Mouse (Mus musculus): ENCODE results near the gene Zfp36. TPM values are rescaled to one million over a fixed set of nuclear protein-coding genes. Genes with fewer than 3 reads are reported as not detected.

The Zfp36 gene
- polyA plus RNA-seq (2015; fragmentation: Nextera tagmentation; extraction: Ambion mirVana) = 20.2 and 21.4 TPM in 2 replicates

GRCm38 (mm10) chr7:28380237-28381016 lies at the start of gene Zfp36:
Zfp36 (minus strand) TSS chr7:28380253.
- Histone ChIP-seq H3K4me3 (replicated peaks) (peak within 1 kb of the TSS; percentile 74), H3K36me3 (peaks cover 10% of the 10 kb centered on the region), H3K4me2 (peak within 1 kb of the TSS; percentile 82), H3K9me3 (no peaks in the 10 kb centered on the region), H3K27me3 (replicated peaks) (no peaks in the 10 kb centered on the region), H3K9ac (peak within 1 kb of the TSS; percentile 89; the same call in 1 of the 2 replicates), H3K4me1 (peaks cover 55% of the 10 kb centered on the region), H3K27ac (peak within 1 kb of the TSS; percentile 100)
- 40% methylated on average over 17 of the region's 17 CpGs for WGBS
- no peak for ATAC-seq (ENCODE audit: insufficient read depth, low FRiP score, low read depth)

DNA sequence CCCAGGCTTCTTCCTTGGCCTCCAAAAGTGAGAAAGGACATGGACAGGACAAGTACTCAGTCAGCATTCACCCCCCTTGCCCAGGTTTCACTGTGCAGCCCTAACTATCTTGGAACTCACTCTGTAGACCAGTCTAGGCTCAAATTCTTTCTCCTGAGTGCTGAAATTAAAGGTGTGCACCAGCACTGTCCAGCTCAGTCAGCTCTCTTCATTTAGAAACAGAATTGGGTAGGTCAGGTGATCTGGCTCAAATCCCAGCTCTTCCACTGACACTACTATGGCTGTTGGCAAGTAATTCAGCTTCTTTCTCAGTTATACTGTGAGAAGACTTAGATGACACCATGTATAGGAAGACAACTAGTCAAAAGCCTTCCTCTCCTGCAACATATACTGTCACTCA lies 47.7 kb upstream of the Zfp36 start:
- H3K4me3 ChIP-seq (replicated peaks) = no peak overlapping the region
- H3K9me3 ChIP-seq = no peaks in the 10 kb centered on the region
- H3K27ac ChIP-seq = no peak overlapping the region
- no peaks in the 10 kb centered on the region for H3K27me3 ChIP-seq (replicated peaks)
- H3K4me1 ChIP-seq = peaks cover under 1% of the 10 kb centered on the region; the same call in 1 of the 2 replicates
- no peak overlapping the region for H3K4me2 ChIP-seq
- H3K36me3 ChIP-seq = peaks cover 10% of the 10 kb centered on the region
- H3K9ac ChIP-seq = no peak overlapping the region
- no peak for ATAC-seq (ENCODE audit: insufficient read depth, low FRiP score, low read depth)

DNA sequence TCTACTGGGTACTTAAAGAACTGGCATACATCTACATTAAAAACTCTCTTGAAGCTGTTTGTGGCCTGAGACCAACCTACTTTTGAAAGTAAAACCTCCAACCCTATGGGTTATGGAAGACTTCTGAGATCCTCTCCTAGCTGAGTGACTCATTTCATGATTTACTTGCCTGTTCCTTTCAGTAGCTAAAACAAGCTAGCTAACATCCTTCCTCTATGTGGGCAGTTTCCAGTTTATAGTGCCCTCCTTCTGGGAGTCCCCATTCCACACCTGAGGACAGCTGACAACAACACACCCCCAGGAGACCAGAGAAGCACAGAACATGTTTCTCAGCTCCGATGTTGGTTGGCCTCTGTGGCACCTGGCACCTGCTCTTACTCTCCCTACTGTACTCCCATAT lies 43.0 kb upstream of the Zfp36 start:
- no peak overlapping the region for H3K27ac ChIP-seq
- H3K36me3 ChIP-seq = peaks cover 25% of the 10 kb centered on the region
- no peaks in the 10 kb centered on the region for H3K27me3 ChIP-seq (replicated peaks)
- H3K4me2 ChIP-seq = no peak overlapping the region
- H3K4me1 ChIP-seq = no peaks in the 10 kb centered on the region
- no peak overlapping the region for H3K4me3 ChIP-seq (replicated peaks)
- ATAC-seq (ENCODE audit: insufficient read depth, low FRiP score, low read depth) = no peak
- H3K9me3 ChIP-seq = no peaks in the 10 kb centered on the region
- H3K9ac ChIP-seq = no peak overlapping the region
- WGBS = 96% methylated on average over 1 of the region's 1 CpGs

DNA sequence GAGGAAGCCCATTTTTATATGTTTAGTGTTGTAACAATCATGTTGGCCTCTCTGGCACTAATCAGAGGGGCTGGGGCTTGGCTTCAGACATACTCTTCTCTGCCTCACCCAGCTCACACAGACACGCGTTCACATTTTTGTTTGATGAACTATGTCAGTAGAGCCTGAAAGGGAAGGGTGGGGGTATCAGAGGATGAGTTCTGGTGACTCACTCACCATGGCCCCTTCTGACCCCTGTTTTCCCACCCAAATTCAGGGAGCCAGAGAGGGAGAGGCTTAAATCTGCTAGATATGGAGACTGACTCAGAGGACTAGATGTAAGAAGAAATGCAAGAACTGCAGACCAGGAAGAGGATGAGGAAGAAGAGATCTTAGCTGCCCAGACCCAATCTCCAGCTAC lies 39.4 kb upstream of the Zfp36 start:
- Histone ChIP-seq H3K4me2 (no peak overlapping the region), H3K27me3 (replicated peaks) (no peaks in the 10 kb centered on the region), H3K27ac (no peak overlapping the region), H3K4me3 (replicated peaks) (no peak overlapping the region), H3K4me1 (no peaks in the 10 kb centered on the region), H3K9ac (no peak overlapping the region), H3K9me3 (no peaks in the 10 kb centered on the region), H3K36me3 (peaks cover 28% of the 10 kb centered on the region)
- no peak for ATAC-seq (ENCODE audit: insufficient read depth, low FRiP score, low read depth)
- 84% methylated on average over 2 of the region's 2 CpGs for WGBS

DNA sequence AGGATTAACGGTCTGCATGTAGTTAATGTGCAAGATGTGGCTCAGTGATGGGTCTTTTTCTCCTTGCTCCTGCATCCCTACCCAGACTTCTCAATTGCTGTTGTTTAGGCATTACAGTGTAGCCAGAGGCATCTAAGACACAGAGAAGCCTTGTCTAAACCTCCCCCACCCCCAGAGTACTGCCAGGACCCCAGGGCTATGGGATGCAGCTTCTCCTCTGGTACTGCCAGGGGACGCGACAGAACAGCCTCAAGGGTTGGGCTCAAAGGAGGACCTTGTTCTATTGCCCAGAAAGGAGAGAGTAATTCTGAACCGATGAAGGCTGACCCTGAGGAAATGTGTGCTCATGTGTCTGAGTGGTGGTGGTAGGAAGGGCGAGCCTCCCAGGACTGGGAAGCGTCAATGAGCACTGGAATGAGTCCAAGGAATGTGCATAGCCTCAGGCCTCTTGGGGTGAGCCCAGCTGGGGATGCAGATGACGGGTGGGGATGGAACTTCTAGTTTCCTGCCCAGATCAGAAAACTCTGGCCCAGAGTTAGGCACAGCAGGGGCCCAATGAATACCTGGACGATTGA lies 38.1 kb upstream of the Zfp36 start:
- no peak overlapping the region for H3K4me3 ChIP-seq (replicated peaks)
- WGBS = 61% methylated on average over 8 of the region's 8 CpGs
- H3K36me3 ChIP-seq = peaks cover 35% of the 10 kb centered on the region
- no peak overlapping the region for H3K4me2 ChIP-seq
- no peaks in the 10 kb centered on the region for H3K4me1 ChIP-seq
- peak; percentile 27; the same call in 1 of the 2 replicates for ATAC-seq (ENCODE audit: insufficient read depth, low FRiP score, low read depth)
- no peak overlapping the region for H3K27ac ChIP-seq
- H3K27me3 ChIP-seq (replicated peaks) = no peaks in the 10 kb centered on the region
- H3K9ac ChIP-seq = no peak overlapping the region
- no peaks in the 10 kb centered on the region for H3K9me3 ChIP-seq

DNA sequence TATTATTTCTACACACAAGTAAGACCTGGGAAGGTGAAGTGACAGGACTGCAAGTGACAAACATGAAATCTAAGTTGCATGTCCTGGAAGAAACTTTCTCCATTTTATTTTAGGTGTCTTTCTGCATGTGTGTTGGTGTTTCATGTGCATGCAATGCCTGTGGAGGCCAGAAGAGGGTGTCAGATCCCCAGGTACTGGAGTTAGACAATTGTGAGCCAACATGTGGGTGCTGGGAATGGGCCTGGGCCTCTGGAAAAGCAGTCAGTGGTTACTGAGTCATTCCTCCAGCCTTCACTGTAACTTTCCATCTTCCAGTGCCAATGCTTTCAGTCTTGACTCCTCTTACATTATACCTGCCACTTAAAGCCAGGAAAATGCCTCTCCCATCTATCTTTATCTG lies 37.3 kb upstream of the Zfp36 start:
- no peak overlapping the region for H3K27ac ChIP-seq
- ATAC-seq (ENCODE audit: insufficient read depth, low FRiP score, low read depth) = no peak
- no peaks in the 10 kb centered on the region for H3K9me3 ChIP-seq
- H3K36me3 ChIP-seq = peaks cover 33% of the 10 kb centered on the region
- no peaks in the 10 kb centered on the region for H3K4me1 ChIP-seq
- H3K27me3 ChIP-seq (replicated peaks) = no peaks in the 10 kb centered on the region
- H3K4me2 ChIP-seq = no peak overlapping the region
- no peak overlapping the region for H3K4me3 ChIP-seq (replicated peaks)
- no peak overlapping the region for H3K9ac ChIP-seq

DNA sequence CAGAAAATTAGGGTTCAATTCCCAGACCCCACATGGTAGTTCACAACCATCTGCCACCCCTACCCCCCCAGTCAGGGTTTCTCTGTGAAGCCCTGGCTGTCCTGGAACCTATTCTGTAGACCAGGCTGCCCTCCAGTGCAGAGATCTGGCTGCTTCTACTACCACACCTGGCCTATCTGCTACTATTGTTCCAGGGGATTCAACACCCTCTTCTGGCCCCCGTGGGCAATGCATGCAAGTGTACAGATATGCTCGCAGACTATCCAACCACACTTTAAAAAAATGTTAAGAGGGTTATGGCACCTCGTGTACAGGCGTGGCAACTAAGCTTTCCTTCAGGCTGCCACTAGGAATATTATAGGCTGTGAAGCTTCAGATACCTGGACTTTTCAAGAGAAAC lies 32.8 kb upstream of the Zfp36 start:
- 79% methylated on average over 4 of the region's 4 CpGs for WGBS
- Histone ChIP-seq H3K4me2 (no peak overlapping the region), H3K36me3 (peaks cover 37% of the 10 kb centered on the region), H3K27ac (no peak overlapping the region), H3K4me3 (replicated peaks) (no peak overlapping the region), H3K9me3 (no peaks in the 10 kb centered on the region), H3K27me3 (replicated peaks) (no peaks in the 10 kb centered on the region), H3K9ac (no peak overlapping the region), H3K4me1 (no peaks in the 10 kb centered on the region)
- ATAC-seq (ENCODE audit: insufficient read depth, low FRiP score, low read depth) = no peak

DNA sequence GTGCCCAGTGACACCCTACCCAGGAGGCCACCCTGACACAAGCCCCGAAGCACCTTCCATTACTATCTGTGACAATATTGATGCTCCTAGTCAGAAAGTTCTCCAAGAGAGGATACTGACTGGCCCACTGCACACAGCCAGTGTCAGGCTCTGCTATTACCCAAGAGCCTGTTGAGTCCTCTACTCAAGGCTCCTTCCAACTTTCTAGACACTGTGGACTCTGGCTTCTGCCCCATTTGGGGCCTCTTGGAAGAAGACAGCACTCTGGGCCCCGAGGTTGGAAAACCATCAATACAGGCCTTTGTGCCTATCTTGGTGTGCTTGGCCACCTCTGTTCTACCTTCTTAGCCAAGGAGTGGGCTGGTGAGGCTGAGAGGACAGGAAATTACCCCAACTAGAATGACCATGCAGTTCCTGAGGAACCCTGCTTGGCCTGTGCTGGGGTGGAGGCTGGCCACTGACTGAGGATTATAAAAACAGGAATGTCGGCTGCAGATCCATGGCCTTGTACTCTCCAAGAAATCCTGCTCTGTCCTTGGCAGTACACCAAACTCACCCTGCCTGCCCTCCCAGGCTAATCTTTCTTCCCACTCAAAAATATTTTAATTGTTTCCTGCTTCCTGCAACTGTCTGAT lies 30.9 kb upstream of the Zfp36 start:
- 0 out of 2 replicates have a peak overlapping the region, but pooled peaks have one; percentile 27 for H3K27ac ChIP-seq
- no peak for ATAC-seq (ENCODE audit: insufficient read depth, low FRiP score, low read depth)

DNA sequence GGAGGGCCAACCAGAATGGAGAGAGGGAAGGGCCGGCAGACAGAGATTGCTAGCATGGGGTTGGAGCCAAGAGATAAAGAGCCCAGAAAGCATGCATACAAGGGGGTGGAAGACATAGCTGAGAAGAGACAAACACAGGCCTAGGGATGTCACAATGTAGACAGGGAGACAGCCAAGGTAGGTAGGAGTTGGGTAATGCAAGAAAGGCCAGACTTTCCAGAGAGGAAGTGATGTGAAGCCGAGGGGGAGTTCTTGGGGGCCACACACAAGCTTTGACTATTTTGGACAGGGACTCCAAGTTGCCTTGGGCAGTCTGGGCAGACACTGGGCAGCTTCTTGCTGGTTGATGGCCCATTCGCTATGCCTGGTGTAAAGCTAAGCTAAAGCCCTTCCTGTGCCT lies 21.9 kb upstream of the Zfp36 start:
- Histone ChIP-seq H3K9ac (no peak overlapping the region), H3K4me2 (no peak overlapping the region), H3K4me1 (no peaks in the 10 kb centered on the region), H3K4me3 (replicated peaks) (no peak overlapping the region), H3K36me3 (peaks cover 74% of the 10 kb centered on the region), H3K9me3 (no peaks in the 10 kb centered on the region), H3K27ac (no peak overlapping the region), H3K27me3 (replicated peaks) (no peaks in the 10 kb centered on the region)
- 80% methylated on average over 3 of the region's 3 CpGs for WGBS
- no peak for ATAC-seq (ENCODE audit: insufficient read depth, low FRiP score, low read depth)

More for the DNA sequence above, 30.9 kb upstream of the Zfp36 start:
- Histone ChIP-seq H3K9me3 (no peaks in the 10 kb centered on the region), H3K36me3 (peaks cover 54% of the 10 kb centered on the region), H3K9ac (no peak overlapping the region), H3K4me1 (no peaks in the 10 kb centered on the region), H3K27me3 (replicated peaks) (no peaks in the 10 kb centered on the region), H3K4me2 (no peak overlapping the region), H3K4me3 (replicated peaks) (no peak overlapping the region)
- 75% methylated on average over 3 of the region's 3 CpGs for WGBS

GRCm38 (mm10) chr7:28401030-28401429 lies 21.0 kb upstream of the Zfp36 start:
- no peak overlapping the region for H3K4me2 ChIP-seq
- H3K27ac ChIP-seq = no peak overlapping the region
- no peaks in the 10 kb centered on the region for H3K27me3 ChIP-seq (replicated peaks)
- no peaks in the 10 kb centered on the region for H3K9me3 ChIP-seq
- ATAC-seq (ENCODE audit: insufficient read depth, low FRiP score, low read depth) = no peak
- WGBS = 96% methylated on average over 1 of the region's 1 CpGs
- no peak overlapping the region for H3K4me3 ChIP-seq (replicated peaks)
- H3K4me1 ChIP-seq = no peaks in the 10 kb centered on the region
- H3K9ac ChIP-seq = no peak overlapping the region
- H3K36me3 ChIP-seq = peaks cover 71% of the 10 kb centered on the region

GRCm38 (mm10) chr7:28398696-28399340 lies 18.8 kb upstream of the Zfp36 start:
- Histone ChIP-seq H3K4me2 (no peak overlapping the region), H3K36me3 (peaks cover 65% of the 10 kb centered on the region), H3K9ac (no peak overlapping the region), H3K27ac (no peak overlapping the region), H3K9me3 (no peaks in the 10 kb centered on the region), H3K4me3 (replicated peaks) (no peak overlapping the region), H3K4me1 (peaks cover 2% of the 10 kb centered on the region; the same call in 1 of the 2 replicates), H3K27me3 (replicated peaks) (no peaks in the 10 kb centered on the region)
- 88% methylated on average over 10 of the region's 10 CpGs for WGBS
- no peak for ATAC-seq (ENCODE audit: insufficient read depth, low FRiP score, low read depth)

DNA sequence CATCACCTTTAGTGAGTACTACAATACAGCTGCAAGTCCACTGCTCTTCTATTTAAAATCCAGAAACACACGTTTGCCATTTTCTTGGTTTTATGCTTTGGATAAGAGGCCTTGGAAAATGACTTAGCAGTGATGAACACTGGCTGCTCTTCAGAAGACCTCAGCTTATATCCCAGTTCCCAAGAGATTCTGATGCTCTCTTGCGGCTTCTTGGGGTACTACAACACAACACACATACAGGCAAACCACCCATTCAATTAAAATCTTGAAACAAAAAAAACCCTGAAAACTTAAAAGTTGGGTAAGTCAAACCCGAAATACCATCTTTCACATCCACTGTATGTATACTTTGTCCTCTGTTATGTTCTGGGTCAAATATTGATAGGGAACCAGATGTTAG lies 17.9 kb upstream of the Zfp36 start:
- Histone ChIP-seq H3K4me3 (replicated peaks) (no peak overlapping the region), H3K27ac (no peak overlapping the region), H3K9me3 (no peaks in the 10 kb centered on the region), H3K9ac (no peak overlapping the region), H3K36me3 (peaks cover 58% of the 10 kb centered on the region), H3K4me2 (no peak overlapping the region), H3K27me3 (replicated peaks) (no peaks in the 10 kb centered on the region), H3K4me1 (peaks cover 9% of the 10 kb centered on the region)
- WGBS = 58% methylated on average over 3 of the region's 3 CpGs
- ATAC-seq (ENCODE audit: insufficient read depth, low FRiP score, low read depth) = no peak
